Mouse (Mus musculus) ES-E14 (cell line): ENCODE data around the gene Gcn1l1. TPM values are rescaled to one million over a fixed set of nuclear protein-coding genes. Genes with fewer than 3 reads are reported as not detected.

ENCODE experiments used
- DNase-seq: peaks from one replicate; pipeline ENCODE4 v3.0.0-alpha.2; 2013; ENCODE audit warnings: low read depth, low spot score
- H3K27ac ChIP-seq: 2 replicates; pipeline ENCODE4 v1.5.1; 2012; ENCODE audit warnings: low read depth, mild to moderate bottlenecking, low read length, moderate library complexity, mixed read lengths; ENCODE audit not compliant: poor library complexity, insufficient read depth, severe bottlenecking
- H3K36me3 ChIP-seq: 2 replicates; pipeline ENCODE4 v1.6.1; 2012; ENCODE audit warnings: mild to moderate bottlenecking, low read length, moderate library complexity, mixed read lengths; ENCODE audit not compliant: control insufficient read depth, poor library complexity, insufficient read depth, severe bottlenecking
- H3K4me1 ChIP-seq, 2 experiments: fragments of 150-350 bp in 1 of 2; sonication (generic) in 1 of 2; 2 replicates each; pipeline ENCODE4 v1.6.1; 2012; ENCODE audit warnings: low read length in 2 of 2, mild to moderate bottlenecking in 1 of 2, mixed read lengths in 1 of 2; ENCODE audit not compliant: control insufficient read depth in 2 of 2, insufficient read depth in 2 of 2, poor library complexity in 1 of 2
- H3K4me3 ChIP-seq, 2 experiments: fragments of 150-350 bp in 1 of 2; sonication (generic) in 1 of 2; 2 replicates each; pipeline ENCODE4 v1.5.1; 2012; ENCODE audit warnings: low read length in 2 of 2, low read depth in 1 of 2, mild to moderate bottlenecking in 1 of 2, mixed read lengths in 1 of 2; ENCODE audit not compliant: insufficient read depth in 1 of 2, poor library complexity in 1 of 2, severe bottlenecking in 1 of 2
- H3K9ac ChIP-seq: 2 replicates; pipeline ENCODE4 v1.6.1; 2012; ENCODE audit warnings: low read depth, mild to moderate bottlenecking, low read length, mixed read lengths; ENCODE audit not compliant: poor library complexity, insufficient read depth, severe bottlenecking
- H3K9me3 ChIP-seq: fragments of 150-350 bp; sonication (generic); 2 replicates; pipeline ENCODE4 v1.6.1; 2012; ENCODE audit warnings: low read depth, mild to moderate bottlenecking, low read length; ENCODE audit not compliant: control insufficient read depth, insufficient read depth
- CHD2 ChIP-seq: IDR thresholded peaks from 2 replicates; pipeline ENCODE4 v1.6.1; 2014; ENCODE audit warnings: mild to moderate bottlenecking, low read depth, low read length, inconsistent platforms
- HCFC1 ChIP-seq: IDR thresholded peaks from 2 replicates; pipeline ENCODE4 v1.6.1; 2012; ENCODE audit warnings: low read length, inconsistent platforms, borderline replicate concordance; ENCODE audit not compliant: insufficient read depth
- MAFK ChIP-seq: IDR thresholded peaks from 2 replicates; pipeline ENCODE4 v1.6.1; 2014; ENCODE audit warnings: mild to moderate bottlenecking, low read depth, low read length, inconsistent platforms; ENCODE audit not compliant: insufficient read depth
- ZC3H11A ChIP-seq: IDR thresholded peaks from 2 replicates; pipeline ENCODE4 v1.6.1; 2012; ENCODE audit warnings: low read depth, mild to moderate bottlenecking, inconsistent platforms, low read length, borderline replicate concordance
- ZNF384 ChIP-seq: IDR thresholded peaks from 2 replicates; pipeline ENCODE4 v1.6.1; 2012; ENCODE audit warnings: low read depth, low read length, inconsistent platforms
- in situ Hi-C, 2 experiments: fragments of 600-800 bp; cut with MboI; formaldehyde crosslinking; loops; one replicate each; pipeline ENCODE4 v1.15.1; 2025; ENCODE audit warnings: low sequenced_read_pairs in 2 of 2, inconsistent platforms in 1 of 2; ENCODE audit not compliant: unreplicated experiment in 2 of 2
- total RNA-seq: library from RNA; depleted of rRNA; stranded (reverse); fragments of 300-350 nt; gene quantifications from 2 replicates; pipeline ENCODE4 v1.2.3, GENCODE M21; 2012

Gcn1l1 gene
- total RNA-seq, 1 experiment, result 112 TPM

GRCm38 (mm10) chr5:115544655-115545185, 20.3 kb upstream of the Gcn1l1 start:
- DNase-seq, result no peak
- H3K36me3 ChIP-seq, result peaks cover 15% of the 10 kb centered on the region; the same call in 1 of the 2 replicates
- no peak overlapping the region for H3K9ac ChIP-seq
- TF ChIP-seq CHD2 (no peak), ZC3H11A (no peak), HCFC1 (no peak), MAFK (no peak), ZNF384 (no peak)
- H3K9me3 ChIP-seq, result no peaks in the 10 kb centered on the region
- no peak overlapping the region for H3K27ac ChIP-seq
- H3K4me1 ChIP-seq, result peaks cover 0 to 32% of the 10 kb centered on the region in 2 experiments; a peak in 2 of 4 replicates
- in situ Hi-C loops, result no loop called here
- no peak overlapping the region for H3K4me3 ChIP-seq

GRCm38 (mm10) chr5:115545636-115546035, 19.4 kb upstream of the Gcn1l1 start:
- peaks cover 0 to 36% of the 10 kb centered on the region in 2 experiments; a peak in 2 of 4 replicates for H3K4me1 ChIP-seq
- H3K36me3 ChIP-seq, result peaks cover 15% of the 10 kb centered on the region; the same call in 1 of the 2 replicates
- H3K27ac ChIP-seq, result no peak overlapping the region
- no peaks in the 10 kb centered on the region for H3K9me3 ChIP-seq
- TF ChIP-seq MAFK (no peak), ZNF384 (no peak), CHD2 (no peak), ZC3H11A (no peak), HCFC1 (no peak)
- no peak for DNase-seq
- peak overlapping the region; percentile 27; the same call in 1 of the 2 replicates for H3K9ac ChIP-seq
- in situ Hi-C loops, result no loop called here
- H3K4me3 ChIP-seq, result no peak overlapping the region

- no peak for DNase-seq
- Histone ChIP-seq H3K36me3 (peaks cover 15% of the 10 kb centered on the region; the same call in 1 of the 2 replicates), H3K4me3 (no peak overlapping the region), H3K9me3 (no peaks in the 10 kb centered on the region), H3K27ac (no peak overlapping the region), H3K9ac (no peak overlapping the region), H3K4me1 (peaks cover 0 to 38% of the 10 kb centered on the region in 2 experiments; a peak in 2 of 4 replicates)
- in situ Hi-C loops, result no loop called here
- TF ChIP-seq CHD2 (no peak), ZNF384 (no peak), ZC3H11A (no peak), MAFK (no peak), HCFC1 (no peak)
These were observed 18.5 kb upstream of the Gcn1l1 start for GRCm38 (mm10) chr5:115546536-115546935.

- TF ChIP-seq CHD2 (no peak), HCFC1 (no peak), ZC3H11A (no peak), MAFK (no peak), ZNF384 (no peak)
- peaks cover 16% of the 10 kb centered on the region for H3K36me3 ChIP-seq
- no peak overlapping the region for H3K9ac ChIP-seq
- no peak overlapping the region for H3K27ac ChIP-seq
- H3K4me3 ChIP-seq, result no peak overlapping the region
- H3K4me1 ChIP-seq, result peaks cover 0 to 37% of the 10 kb centered on the region in 2 experiments; a peak in 2 of 4 replicates
- no peaks in the 10 kb centered on the region for H3K9me3 ChIP-seq
- in situ Hi-C loops, result no loop called here
- no peak for DNase-seq
These were observed 18.0 kb upstream of the Gcn1l1 start for GRCm38 (mm10) chr5:115547014-115547413.

GRCm38 (mm10) chr5:115547421-115547820, 17.6 kb upstream of the Gcn1l1 start:
- H3K4me1 ChIP-seq, result peaks cover 0 to 35% of the 10 kb centered on the region in 2 experiments; a peak in 2 of 4 replicates
- peaks cover 19% of the 10 kb centered on the region for H3K36me3 ChIP-seq
- TF ChIP-seq ZC3H11A (no peak), ZNF384 (no peak), HCFC1 (no peak), MAFK (no peak), CHD2 (no peak)
- no peaks in the 10 kb centered on the region for H3K9me3 ChIP-seq
- no peak overlapping the region for H3K9ac ChIP-seq
- in situ Hi-C loops, result no loop called here
- no peak overlapping the region for H3K4me3 ChIP-seq
- DNase-seq, result no peak
- no peak overlapping the region for H3K27ac ChIP-seq
